Mouse (Mus musculus): ENCODE measurements around the gene Rab6b.
"Not testable (repeated sequence)": the region's sequence is repeated elsewhere in the genome, so short reads cannot be mapped to it uniquely, and the experiment has no call there.

The Rab6b gene

DNA sequence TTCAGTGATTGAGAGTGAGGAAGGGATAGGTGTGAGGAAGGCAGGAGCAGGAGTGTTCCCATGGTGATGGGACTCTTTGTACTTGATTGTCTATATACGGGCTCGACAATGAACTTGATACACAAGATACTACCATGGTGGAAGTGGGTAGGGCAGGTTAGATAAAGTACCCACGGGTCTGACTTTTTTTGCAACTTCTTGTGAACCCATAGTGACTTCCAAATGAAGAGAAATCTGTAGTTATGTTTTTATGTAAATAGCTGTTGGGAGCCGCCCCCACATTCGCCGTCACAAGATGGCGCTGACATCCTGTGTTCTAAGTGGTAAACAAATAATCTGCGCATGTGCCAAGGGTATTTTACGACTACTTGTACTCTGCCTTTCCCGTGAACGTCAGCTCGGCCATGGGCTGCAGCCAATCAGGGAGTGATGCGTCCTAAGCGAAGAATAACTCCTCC is 3.2 kb upstream of the Rab6b start:
- DNase-seq = not testable (repeated sequence)

DNA sequence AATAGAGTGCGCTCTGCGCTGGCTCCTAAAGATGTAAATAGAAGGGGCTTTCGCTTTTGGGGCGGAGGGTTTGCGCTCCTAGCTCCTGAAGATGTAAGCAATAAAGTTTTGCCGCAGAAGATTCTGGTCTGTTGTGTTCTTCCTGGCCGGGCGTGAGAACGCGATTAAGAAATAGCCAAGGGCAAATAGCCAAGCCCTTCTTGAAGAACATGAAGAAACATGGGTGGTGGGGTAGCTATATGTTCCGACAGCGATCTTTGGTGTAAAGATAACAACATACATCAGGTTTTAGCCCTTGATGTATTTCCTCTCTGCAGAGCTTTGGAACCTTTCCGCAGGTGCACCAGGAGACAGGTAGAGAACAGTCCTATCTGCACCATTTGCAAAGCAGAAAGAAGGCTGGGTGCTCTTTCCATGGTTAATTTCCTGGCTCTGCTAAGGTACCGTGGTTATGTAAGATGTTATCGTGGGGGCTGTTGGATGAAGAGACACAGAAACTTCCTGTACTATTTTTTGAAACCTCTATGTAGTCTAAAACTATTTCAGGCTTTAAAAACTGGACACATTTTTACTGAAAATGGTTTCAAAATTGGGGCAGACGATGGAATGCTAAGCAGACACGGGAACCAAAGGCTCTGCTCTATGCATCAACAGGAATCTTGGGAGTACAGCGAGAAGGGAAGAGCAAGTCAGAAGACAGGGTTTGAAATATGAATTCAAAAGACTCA is 2.5 kb upstream of the Rab6b start:
- DNase-seq = no peak

DNA sequence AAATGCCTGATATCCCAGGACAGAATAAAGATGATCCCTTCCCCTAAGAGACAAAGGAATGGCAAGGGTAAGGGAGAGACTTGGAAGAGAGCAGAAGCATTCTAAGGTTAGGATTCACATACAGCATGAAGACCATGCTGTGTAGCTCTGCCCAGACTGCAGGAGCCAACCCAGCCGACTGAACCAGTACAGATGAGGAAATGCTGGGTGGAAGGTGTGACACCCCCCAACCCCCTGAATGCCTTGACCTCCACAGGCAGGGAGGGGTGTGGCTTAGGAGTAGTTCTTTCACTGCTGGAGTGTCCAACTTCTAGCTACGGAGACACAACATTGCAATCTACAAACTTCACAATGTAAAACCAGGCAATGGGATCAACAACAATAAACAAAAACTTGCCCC is 1.7 kb upstream of the Rab6b start:
- no peak for DNase-seq

DNA sequence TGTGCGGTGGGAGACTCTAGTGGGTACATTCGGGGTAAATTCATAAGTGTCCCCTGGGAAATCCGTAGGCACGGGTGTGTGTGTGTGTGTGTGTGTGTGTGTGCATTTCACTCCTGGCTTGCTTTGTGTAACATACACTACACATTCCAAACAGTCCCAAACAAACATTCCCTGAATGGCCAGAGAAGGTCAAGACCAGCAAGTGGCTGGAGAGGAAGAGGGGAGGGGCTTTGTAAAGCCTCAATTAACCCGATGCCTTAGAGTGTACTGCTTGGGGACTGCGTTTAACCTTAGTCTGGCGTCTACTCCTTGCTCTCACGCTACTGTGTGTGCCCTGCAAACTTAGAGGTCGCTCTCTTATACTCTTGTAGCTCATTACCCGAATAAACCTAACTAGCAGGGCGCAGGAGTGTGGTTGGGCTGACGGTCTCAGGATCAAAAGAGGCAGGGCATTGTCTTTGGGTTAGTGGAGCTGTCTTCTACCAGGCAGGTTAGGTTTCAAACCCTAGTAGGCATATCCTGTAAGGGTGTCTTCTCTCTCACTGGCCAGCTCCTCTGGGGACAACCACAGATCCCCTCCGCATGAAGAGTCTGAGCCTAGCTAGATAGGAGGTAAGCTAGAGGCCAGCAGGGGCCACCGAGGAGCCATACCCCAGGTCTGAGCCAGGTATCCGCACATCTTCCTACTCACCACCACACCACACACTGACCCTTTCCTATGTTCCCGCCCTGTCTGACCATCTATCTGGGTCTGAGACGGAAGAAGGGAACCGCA is 673 bp upstream of the Rab6b start:
- no peak for DNase-seq

DNA sequence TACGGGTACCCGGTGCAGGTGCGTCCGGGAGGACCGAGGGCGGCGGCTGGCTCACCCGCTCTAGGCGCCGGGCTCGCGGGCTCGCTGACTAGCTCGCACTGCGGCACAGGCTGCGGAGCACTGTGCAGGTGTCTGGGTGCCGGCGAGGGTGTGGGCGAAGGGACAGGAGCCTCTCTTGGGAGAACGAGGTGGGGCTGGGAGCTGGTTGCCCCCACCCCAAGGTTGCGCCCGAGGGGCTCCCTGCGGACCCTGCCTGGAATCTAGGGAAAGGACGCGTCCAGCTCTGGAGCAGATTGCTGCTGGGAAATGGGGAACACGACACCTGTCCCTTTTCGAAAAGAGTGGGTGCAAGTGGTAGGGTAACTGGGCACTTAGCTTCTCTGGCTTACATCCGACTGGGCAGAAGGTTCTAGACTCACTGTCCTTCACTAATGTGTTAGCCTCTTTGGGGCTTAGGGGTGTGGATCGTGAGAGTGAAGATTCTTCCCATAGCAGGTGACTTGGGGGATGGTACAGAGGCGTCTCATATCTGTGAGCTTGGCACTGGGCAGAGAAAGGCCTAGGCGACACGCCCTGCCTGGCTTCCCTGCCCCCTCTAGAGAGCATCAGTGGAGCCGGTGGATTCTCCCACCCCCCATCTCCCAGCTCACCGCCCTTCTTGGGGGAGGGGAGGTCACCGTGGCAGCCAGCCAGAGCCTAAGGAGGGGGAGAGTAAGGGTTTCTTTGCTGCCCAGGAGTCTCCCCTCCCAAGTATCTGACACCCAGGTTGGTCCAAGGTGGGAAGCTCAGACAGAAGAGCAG is 1.1 kb downstream of the Rab6b start:
- no peak for DNase-seq

DNA sequence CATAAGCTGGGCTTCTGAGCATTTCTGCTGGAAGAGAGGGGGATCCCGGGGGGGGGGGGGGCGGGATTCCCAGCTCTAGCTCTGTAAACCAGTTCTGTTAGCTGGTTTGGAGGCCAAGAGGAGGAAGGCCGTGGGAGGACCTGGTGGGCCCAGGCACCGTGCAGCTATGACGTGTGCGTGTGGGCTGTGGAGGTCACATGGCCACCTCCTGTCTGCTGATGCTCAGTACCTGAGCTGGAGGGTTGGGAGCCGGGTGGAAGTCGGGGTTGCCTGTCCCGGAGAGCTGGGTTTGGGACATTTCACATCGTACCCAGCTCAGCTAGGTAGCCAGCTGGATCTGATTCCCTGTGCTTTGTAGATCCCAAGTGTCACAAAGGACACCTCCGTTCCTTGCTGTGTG is 1.8 kb downstream of the Rab6b start:
- no peak for DNase-seq

DNA sequence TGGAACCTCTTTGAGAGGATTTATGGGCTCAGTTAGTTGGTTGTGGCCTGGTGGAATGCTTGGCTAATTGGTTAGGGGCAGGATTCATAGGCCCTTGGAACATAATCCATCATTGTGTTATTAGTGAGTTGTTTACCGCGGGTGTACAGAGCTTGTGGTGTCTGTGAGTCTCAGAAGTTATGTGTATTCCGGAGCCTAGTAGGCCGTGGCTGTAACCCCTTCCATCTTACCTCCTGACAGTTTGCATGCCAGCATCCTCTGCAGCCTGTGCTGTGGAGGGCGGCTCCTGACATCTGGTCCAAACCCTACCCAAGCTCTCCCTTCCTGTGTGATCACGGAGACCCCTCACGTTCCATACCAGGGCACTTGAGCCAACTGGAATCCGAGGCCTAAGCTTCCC is 2.7 kb downstream of the Rab6b start:
- no peak for DNase-seq

DNA sequence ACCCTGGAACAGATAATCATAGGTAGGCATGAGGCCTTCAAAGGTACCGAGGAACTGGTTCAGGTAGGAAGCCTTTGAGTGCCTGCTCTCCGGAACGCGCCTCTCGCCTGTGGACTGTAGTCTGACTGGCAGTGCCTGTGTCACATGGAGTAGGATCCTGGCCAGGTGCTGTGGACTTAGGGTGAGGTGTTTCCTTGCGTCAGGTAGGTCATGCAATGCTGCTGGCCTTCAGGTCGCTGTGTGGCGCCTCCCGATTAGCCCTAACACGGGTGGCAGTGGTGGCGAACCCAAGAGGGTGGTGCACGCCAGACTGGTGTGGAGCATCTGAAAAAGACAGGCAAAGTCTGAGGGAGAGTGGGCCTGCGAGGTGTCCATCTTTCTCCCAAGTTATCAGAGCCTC is 3.3 kb downstream of the Rab6b start:
- DNase-seq = no peak

DNA sequence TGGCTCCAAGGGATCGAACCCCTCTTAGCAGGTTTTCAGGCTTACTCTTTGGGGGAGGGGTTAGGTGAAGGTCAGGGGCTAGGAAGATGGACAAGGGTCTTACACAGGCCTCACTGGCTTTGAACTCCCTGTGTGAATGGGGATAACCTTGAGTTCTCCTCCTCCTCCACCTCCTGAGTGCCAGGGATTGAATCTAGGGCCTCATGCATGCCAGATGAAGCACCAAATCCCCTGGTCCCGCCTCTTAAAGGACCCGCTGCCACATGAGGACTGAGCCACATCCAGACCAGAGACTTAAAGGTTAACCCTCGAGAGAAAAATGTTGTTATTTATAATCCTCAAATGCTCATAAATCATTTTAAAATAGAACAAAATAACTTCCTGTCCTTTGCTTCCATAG is 5.4 kb downstream of the Rab6b start:
- no peak for DNase-seq

DNA sequence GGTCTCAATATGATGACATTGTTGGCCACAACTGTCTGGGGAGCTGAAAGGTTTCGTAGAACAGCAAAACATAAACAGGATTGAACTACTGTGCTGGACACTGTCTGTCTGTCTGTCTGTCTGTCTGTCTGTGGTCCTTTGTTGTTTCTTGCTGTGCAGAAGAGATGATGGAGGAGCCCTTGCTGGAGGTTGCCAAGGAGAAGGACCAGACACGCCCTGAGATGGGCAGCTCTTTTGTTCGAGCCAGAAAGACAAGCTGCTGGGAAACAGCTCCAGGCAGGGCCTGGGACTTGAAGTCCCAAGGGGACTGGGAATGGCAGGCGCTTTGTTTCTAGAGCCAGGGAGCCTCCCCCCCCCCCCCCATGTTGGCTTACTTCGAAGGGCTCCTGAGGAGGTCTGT is 5.9 kb downstream of the Rab6b start:
- DNase-seq = no peak

DNA sequence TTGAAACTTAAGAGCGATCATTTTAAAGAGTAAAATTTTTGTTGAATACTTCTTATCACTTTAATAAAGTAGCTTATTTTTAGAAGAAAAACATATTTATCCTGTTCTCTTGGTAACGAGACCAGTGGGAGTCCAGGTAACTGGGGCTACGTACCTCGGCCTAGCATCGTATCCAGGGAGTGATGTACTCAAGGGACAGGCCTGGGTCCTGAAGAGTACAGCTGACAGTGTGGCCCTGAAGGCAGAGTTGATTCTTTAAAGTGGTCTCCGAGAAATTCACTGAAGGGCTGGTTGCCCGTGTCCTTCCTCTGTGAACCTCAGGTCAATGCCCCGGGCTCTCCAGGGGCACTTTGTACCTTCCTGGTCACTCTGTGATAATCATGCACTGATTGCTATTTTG is 6.4 kb downstream of the Rab6b start:
- DNase-seq = no peak

DNA sequence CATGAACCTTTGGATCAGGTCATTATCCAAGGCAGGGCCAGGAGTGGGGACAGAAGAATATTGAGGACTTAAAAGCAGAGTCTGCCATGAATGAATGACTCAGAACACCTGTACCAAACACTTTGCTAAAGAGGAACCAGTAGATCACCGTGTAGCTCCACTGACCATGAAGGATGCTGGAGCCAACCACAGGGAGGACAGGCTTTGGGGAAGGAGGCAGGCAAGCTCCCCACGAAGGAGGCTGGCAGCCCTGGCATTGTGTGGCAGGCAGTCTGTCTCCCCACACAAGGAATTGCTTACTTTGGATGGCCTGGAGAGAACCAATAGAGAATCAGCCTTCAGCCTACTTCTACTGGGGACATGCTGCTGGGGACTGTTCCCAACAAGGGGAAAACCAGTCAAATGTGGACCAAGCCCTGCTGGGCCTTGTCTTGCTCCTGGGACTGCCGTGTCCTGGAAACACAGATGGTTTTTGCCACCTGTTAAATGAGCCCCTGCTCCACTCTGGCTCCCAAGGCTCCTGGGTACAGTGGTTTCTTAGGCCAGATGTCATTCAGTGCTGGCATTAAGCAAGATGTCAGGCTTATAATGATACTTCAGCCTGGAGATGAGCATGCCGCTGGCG is 7.2 kb downstream of the Rab6b start:
- no peak for DNase-seq

DNA sequence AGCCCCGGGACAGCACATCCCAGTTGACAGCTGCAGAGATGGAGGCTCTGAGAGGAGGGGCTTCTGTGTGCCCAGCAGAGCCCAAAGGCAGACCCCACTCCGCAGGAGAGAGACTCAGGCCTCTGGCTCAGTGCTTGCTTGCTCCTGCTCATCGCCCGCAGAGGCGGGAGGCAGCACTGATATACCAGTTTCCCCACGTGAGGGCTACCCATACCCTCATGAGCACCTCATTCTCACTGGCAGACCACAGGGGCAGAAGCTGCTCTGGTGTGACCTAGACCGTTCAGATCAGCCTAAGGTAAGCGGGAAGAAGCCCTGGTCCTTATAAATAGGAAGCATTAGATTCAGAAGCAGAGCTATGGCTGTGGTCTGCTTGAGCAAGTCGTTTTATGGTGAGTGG is 8.2 kb downstream of the Rab6b start:
- no peak for DNase-seq

DNA sequence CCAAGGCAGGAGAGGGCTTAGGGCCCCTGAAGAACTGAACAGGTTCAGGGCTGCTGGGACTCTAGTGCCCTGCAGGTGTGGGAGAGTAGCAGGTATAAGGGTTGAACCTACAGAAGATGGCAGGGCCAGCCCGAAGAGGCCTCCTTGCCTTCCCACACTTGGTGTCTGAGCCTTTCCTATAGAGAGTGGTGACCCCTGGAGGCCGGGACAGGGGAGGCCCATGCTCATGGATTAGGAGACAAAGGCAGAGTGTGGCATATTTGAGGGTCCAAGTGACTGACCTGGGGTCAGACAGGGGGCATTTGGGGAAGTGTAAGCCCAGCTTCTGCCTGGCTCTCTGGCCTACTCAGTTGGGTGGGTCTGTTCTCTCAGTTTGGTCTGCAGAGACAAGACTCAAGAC is 8.6 kb downstream of the Rab6b start:
- DNase-seq = no peak

DNA sequence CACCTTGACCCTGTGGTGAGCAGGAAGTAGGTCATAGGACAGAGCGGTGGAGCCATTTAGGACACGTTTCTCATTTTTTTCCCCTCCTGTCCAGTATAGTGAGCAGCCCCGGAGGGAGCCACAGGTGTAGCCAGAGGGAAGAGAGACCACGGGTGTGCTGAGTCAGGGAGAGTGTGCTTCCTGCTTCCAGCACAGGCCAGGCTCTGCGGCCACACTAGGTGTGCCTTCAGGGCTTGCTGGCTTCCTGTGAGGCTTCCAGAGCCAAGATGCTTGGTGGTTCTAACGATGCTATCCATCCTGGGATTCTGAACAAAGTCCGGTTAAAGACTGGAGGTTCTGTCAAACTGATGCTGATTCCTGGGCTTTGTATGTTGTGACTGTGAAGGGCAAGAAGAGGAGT is 10.0 kb downstream of the Rab6b start:
- no peak for DNase-seq

DNA sequence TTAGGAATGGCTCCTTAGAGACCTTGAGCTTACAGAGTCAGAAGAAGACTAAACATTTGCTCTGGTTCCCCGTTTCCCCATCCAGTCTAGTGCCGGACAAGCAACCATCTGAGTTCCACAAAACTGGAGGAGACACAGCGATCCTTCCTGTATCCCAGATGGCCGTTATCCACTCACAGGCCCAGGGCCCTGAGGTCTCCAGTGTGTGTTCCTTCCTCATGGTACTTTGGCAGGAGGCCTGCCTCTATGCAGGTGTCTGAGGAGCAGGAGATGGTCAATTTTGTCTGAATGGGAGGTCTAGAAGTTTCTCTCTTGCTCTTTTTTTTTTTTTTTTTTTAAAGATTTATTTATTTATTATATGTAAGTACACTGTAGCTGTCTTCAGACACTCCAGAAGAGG is 13.2 kb downstream of the Rab6b start:
- DNase-seq = no peak

DNA sequence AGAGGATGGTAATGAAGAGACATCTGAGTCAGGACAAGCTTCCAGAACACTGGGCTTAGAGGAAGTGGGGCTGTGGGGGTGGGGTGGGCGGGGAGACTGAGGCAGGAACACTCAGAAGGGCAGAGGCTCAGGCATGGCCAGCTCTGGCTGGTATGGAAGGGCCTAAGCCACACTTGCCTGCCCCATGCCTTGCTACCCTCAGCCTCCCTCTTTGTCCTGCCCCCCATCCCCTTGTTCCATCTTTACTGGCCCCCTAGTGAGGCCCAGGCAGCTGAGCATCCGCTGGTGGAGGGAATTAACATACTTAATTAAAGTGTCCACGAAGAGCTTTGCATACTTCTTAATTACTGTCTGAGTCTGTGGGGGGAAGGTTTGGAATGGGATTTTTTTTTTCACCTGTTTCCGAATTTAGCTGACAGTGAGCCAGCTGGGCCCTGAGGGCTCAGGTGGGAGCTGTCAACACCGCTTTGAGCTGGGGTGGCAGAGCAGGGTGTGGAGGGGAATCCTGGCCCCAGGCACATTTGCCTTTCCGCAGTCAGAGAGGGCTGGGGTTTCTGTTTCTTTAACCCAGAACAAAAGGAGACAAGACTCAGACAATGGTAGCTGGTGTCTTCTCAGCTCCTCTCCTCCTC is 22.0 kb downstream of the Rab6b start:
- DNase-seq = no peak

DNA sequence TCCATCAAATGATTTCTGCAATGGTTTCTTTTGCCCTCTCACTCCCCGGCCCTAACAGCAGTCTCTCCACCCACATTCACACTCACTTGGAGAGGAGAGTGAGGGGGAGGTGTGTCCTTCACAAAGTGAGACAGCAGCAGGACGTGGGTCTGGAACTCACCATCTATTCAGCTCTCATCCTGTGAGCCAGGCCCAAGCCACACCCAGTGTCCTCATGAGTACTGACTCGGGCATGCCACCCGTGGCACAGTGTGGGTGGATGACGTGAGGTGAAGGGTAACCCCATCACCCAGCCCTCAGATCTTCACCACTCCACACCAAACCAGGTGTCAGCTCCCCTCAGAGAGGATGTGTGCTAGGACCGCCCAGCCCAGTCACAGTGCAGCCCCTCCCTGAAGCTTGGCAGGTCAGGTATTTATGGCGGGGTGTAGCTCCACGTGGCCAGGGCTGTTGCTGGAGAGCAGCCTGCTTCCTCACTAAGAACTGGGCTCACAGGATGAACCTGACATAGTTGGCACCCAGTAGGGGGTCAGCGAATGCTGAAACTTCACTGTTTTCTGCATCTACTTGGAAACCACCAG is 23.0 kb downstream of the Rab6b start:
- DNase-seq = no peak

DNA sequence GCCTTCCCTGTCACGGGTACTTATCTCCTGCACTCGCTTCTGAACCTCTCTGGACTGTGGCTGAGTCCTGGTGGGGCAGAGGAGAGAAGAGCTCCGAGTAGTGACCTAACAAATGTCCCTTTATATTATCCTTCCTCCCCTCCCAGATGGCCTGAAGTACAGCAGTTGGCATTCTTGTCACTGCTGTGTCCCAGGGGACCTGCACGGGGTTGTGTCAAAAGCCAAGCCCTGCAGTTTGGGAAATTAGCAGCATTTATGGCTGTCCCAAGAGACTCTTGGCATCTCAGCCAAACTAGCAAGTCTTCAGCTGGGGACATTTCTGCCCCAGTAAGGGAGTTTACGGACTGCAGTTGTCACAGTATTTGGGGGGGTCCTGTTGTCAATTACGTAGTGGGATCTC is 27.9 kb downstream of the Rab6b start:
- no peak for DNase-seq

DNA sequence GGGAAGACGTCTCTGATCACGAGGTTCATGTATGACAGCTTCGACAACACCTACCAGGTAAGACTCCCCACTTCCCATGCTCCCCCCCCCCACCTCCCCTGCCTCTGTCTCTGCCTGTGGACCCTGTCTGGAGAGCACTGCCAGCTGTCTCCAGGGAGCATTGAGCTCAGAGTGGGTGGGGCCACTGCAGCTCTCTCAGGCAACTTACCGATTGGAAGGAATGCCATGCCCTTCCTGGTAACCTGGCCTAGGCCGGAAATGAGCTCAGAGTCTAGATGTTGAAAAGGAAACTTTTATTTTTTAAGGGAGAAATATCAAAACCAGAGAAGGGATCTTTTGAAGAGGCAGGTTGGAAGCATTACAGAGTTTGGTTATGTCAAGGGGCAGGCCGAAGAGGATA is 28.8 kb downstream of the Rab6b start:
- no peak for DNase-seq

DNA sequence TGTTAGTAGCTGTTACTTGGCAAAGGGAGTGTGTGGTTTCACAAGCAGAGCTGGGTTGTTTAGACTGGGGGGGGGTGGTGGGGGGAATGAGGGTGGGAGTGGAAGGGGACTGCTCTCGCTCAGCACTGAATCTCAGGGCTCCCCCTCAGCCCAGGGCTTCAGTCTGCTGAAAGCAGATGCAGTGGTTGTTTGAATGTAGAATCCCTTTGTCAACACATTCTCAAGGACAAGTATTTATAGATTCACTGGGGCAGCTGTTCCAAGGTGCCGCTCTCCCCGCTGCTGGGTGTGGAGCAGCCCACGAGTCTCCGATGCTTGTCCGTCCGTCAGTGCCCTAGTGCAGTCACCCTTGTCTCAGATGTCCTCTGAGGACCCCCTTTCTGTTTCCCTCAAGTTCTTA is 29.7 kb downstream of the Rab6b start:
- DNase-seq = no peak

DNA sequence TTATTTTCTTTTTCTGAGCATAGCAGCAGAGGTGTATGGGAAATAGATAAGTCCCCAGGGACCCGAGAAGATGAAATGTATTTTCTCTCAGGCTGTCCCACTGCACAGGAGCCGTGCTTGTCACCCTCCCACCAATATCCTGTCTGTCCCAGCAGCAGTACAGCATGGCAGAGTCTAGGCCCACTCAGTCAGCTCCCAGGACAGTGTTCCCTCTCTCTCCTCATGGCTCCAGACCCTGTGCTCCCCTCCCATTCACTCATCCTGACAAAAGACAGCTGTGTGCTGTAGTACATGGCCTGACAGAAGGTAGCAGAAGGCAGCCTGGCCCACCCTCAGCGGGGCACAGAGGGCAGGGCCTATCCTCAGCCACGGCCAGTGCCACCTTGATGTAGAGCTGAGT is 32.3 kb downstream of the Rab6b start:
- no peak for DNase-seq

Measured in thymus, adult 18-20 months (tissue).